Mouse (Mus musculus): ENCODE results near the gene Chrng. TPM values are rescaled to one million over a fixed set of nuclear protein-coding genes. Genes with fewer than 3 reads are reported as not detected.

Gene Chrng
- polyA plus RNA-seq, 1 experiment from 2014 or later, result 0.12 TPM

DNA sequence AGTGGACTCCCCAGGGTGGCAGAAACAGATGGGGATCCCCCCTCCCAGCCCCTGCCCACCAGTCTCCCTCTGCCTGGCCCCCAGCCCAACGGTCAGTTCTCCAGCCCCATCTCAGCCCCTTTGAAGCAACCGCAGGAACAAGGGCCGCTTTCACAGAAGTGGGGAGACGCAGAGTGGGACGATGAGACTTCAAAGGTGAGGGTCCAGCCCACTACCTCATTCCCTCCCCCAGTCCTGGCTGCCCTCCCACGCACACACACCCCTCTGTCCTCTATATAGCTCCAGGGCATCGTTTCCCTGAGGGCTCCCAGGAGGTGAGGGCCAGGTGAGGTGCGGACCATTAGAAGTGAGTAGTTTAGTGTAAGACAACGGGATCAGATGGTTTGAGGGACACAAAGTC is 21.4 kb upstream of the Chrng start, which contains the start of gene Prss56:
Prss56 (plus strand) TSS at position 301 of the 400 bp plus-strand sequence.
- Histone ChIP-seq H3K4me3 (no peak within 1 kb of the TSS), H3K9me3 (replicated peaks) (no peaks in the 10 kb centered on the region), H3K27ac (replicated peaks) (no peak within 1 kb of the TSS), H3K4me1 (peaks cover 37% of the 10 kb centered on the region), H3K36me3 (no peaks in the 10 kb centered on the region), H3K27me3 (ENCODE audit: low read depth, poor library complexity, severe bottlenecking) (peaks cover 74% of the 10 kb centered on the region)
- WGBS, result 74% methylated on average over 9 of the region's 9 CpGs
- no peak for DNase-seq (ENCODE audit: low spot score)

- Histone ChIP-seq H3K4me3 (0 out of 2 replicates have a peak overlapping the region, but pooled peaks have one; percentile 28), H3K27ac (replicated peaks) (no peak overlapping the region), H3K9me3 (replicated peaks) (no peaks in the 10 kb centered on the region), H3K36me3 (no peaks in the 10 kb centered on the region), H3K4me1 (peaks cover 30% of the 10 kb centered on the region), H3K27me3 (ENCODE audit: low read depth, poor library complexity, severe bottlenecking) (peaks cover 85% of the 10 kb centered on the region)
- no peak for DNase-seq (ENCODE audit: low spot score)
- 30% methylated on average over 15 of the region's 15 CpGs for WGBS
Measured at GRCm38 (mm10) chr1:87183998-87184750, 20.3 kb upstream of the Chrng start.

DNA sequence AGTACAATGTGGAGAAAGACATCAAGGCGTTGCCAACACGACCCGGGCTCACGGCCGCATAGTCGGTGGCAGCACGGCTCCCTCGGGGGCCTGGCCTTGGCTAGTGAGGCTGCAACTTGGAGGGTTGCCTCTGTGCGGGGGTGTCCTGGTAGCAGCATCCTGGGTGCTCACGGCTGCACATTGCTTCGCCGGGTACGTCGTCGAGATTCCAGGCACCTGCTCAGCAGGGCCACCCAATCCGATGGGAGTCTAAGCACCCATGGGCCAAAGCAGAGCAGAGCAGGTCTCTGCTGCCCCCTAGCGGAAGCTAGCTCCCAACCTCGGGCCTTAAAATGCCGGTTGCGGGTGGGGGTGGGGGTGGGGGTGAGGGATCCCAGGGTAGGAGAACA is 19.7 kb upstream of the Chrng start:
- Histone ChIP-seq H3K36me3 (no peaks in the 10 kb centered on the region), H3K27ac (replicated peaks) (no peak overlapping the region), H3K4me1 (peaks cover 30% of the 10 kb centered on the region), H3K4me3 (0 out of 2 replicates have a peak overlapping the region, but pooled peaks have one; percentile 28), H3K27me3 (ENCODE audit: low read depth, poor library complexity, severe bottlenecking) (peaks cover 86% of the 10 kb centered on the region), H3K9me3 (replicated peaks) (no peaks in the 10 kb centered on the region)
- peak; percentile 61 for DNase-seq (ENCODE audit: low spot score)
- 11% methylated on average over 20 of the region's 20 CpGs for WGBS

DNA sequence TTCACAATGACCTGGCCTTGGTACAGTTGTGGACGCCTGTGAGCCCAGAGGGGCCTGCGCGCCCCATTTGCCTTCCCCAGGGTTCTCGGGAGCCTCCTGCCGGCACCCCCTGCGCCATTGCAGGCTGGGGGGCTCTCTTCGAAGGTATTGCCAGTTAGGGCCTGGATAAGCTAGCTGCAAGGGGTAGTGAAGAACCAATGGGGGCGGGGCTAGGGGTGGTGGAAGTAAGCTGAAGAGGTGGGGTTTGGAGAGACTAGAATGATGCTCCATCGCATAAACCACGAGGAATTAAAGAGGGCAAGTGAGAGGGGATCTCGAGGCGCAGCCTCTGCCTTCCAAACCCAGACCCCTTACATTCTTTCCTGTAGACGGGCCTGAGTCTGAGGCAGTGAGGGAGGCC is 18.9 kb upstream of the Chrng start:
- DNase-seq (ENCODE audit: low spot score), result no peak
- peaks cover 32% of the 10 kb centered on the region for H3K4me1 ChIP-seq
- peak overlapping the region; percentile 64; the same call in 1 of the 2 replicates for H3K4me3 ChIP-seq
- 10% methylated on average over 13 of the region's 13 CpGs for WGBS
- H3K9me3 ChIP-seq (replicated peaks), result no peaks in the 10 kb centered on the region
- H3K27ac ChIP-seq (replicated peaks), result no peak overlapping the region
- peaks cover 86% of the 10 kb centered on the region for H3K27me3 ChIP-seq (ENCODE audit: low read depth, poor library complexity, severe bottlenecking)
- H3K36me3 ChIP-seq, result no peaks in the 10 kb centered on the region

DNA sequence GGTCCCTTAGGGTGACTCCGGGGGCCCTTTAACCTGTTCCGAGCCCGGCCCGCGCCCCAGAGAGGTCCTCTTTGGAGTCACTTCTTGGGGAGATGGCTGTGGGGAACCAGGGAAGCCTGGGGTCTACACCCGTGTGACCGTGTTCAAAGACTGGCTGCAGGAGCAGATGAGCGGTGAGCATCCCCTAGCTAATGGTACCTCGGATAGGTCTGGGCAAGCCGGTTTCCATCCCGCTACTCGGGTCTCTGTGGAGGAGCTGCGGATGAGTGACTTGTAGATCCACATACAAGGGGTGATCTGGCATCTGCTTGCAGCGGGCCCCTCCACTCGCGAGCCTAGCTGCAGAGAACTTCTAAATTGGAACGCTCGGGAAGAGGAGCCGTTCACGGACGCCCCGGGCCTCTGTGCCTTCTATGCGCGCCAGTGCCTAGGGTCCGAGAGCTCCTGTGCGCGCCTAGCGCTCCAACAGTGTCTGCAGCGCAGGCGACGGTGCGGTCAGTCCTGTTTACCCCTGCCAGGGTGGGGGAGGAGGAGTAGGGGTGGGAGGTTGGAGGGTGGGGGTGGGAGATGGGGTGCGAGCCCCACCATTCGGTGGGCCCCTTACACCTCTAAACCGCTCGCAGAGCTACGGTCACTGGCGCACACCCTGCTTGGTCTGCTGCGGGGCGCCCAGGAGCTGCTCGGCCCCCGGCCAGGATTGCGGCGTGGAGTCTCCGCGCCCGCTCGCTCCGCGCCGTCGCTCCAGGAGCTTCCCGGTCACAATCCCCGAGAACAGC is 18.0 kb upstream of the Chrng start:
- H3K27ac ChIP-seq (replicated peaks), result peak overlapping the region; percentile 70
- DNase-seq (ENCODE audit: low spot score), result no peak

DNA sequence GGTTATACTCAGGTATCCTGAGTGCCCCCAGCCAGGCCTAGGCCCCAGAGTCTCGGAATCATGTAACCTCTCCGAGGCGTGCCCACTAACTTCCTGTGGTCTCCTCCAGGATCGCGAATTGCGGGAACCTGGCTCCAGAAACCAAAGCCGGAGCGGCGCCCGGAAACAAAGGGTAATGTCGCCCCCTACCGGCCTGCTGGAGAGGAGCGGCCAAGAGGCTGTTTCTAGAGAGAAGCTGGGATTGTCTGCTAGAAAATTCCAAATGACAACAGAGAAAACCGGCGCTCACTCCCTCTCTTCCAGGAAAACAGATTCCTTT is 17.5 kb upstream of the Chrng start:
- WGBS, result under 1% methylated on average over 15 of the region's 15 CpGs
- peak; percentile 89 for DNase-seq (ENCODE audit: low spot score)
- H3K4me3 ChIP-seq, result peak overlapping the region; percentile 64
- H3K27ac ChIP-seq (replicated peaks), result peak overlapping the region; percentile 70
- peaks cover 34% of the 10 kb centered on the region for H3K4me1 ChIP-seq
- H3K36me3 ChIP-seq, result no peaks in the 10 kb centered on the region
- H3K9me3 ChIP-seq (replicated peaks), result no peaks in the 10 kb centered on the region
- H3K27me3 ChIP-seq (ENCODE audit: low read depth, poor library complexity, severe bottlenecking), result peaks cover 85% of the 10 kb centered on the region

More for the DNA sequence above, 18.0 kb upstream of the Chrng start:
- H3K27me3 ChIP-seq (ENCODE audit: low read depth, poor library complexity, severe bottlenecking), result peaks cover 86% of the 10 kb centered on the region
- no peaks in the 10 kb centered on the region for H3K36me3 ChIP-seq
- 2% methylated on average over 54 of the region's 54 CpGs for WGBS
- H3K9me3 ChIP-seq (replicated peaks), result no peaks in the 10 kb centered on the region
- H3K4me1 ChIP-seq, result peaks cover 34% of the 10 kb centered on the region
- peak overlapping the region; percentile 64 for H3K4me3 ChIP-seq

GRCm38 (mm10) chr1:87190429-87190828 is 14.0 kb upstream of the Chrng start, which contains the start of gene Chrnd:
Gene Chrnd (plus strand): TSS chr1:87190607.
- 48% methylated on average over 4 of the region's 4 CpGs for WGBS
- peaks cover 50% of the 10 kb centered on the region for H3K27me3 ChIP-seq (ENCODE audit: low read depth, poor library complexity, severe bottlenecking)

GRCm38 (mm10) chr1:87197296-87197695 is 7.2 kb upstream of the Chrng start:
- Histone ChIP-seq H3K4me3 (no peak overlapping the region), H3K36me3 (no peaks in the 10 kb centered on the region), H3K9me3 (replicated peaks) (no peaks in the 10 kb centered on the region), H3K4me1 (no peaks in the 10 kb centered on the region), H3K27me3 (ENCODE audit: low read depth, poor library complexity, severe bottlenecking) (0 out of 2 replicates have a peak, but pooled peaks cover 5% of the 10 kb centered on the region), H3K27ac (replicated peaks) (no peak overlapping the region)
- DNase-seq (ENCODE audit: low spot score), result no peak
- 89% methylated on average over 9 of the region's 9 CpGs for WGBS

More at GRCm38 (mm10) chr1:87190429-87190828, 14.0 kb upstream of the Chrng start, which contains the start of gene Chrnd:
- no peak within 1 kb of the TSS for H3K4me3 ChIP-seq
- peaks cover 19% of the 10 kb centered on the region for H3K4me1 ChIP-seq
- H3K36me3 ChIP-seq, result no peaks in the 10 kb centered on the region
- DNase-seq (ENCODE audit: low spot score), result no peak
- no peak within 1 kb of the TSS for H3K27ac ChIP-seq (replicated peaks)
- no peaks in the 10 kb centered on the region for H3K9me3 ChIP-seq (replicated peaks)

GRCm38 (mm10) chr1:87198119-87199065 is 6.1 kb upstream of the Chrng start:
- WGBS, result 86% methylated on average over 12 of the region's 12 CpGs
- Histone ChIP-seq H3K36me3 (no peaks in the 10 kb centered on the region), H3K4me3 (no peak overlapping the region), H3K27me3 (ENCODE audit: low read depth, poor library complexity, severe bottlenecking) (0 out of 2 replicates have a peak, but pooled peaks cover 5% of the 10 kb centered on the region), H3K27ac (replicated peaks) (no peak overlapping the region), H3K9me3 (replicated peaks) (no peaks in the 10 kb centered on the region), H3K4me1 (no peaks in the 10 kb centered on the region)
- DNase-seq (ENCODE audit: low spot score), result no peak

GRCm38 (mm10) chr1:87200811-87201210 is 3.6 kb upstream of the Chrng start:
- 72% methylated on average over 2 of the region's 2 CpGs for whole genome bisulfite sequencing
- H3K27me3 ChIP-seq (ENCODE audit: low read depth, poor library complexity, severe bottlenecking), result peaks cover 19% of the 10 kb centered on the region
- H3K4me3 ChIP-seq, result no peak overlapping the region
- no peak overlapping the region for H3K27ac ChIP-seq (replicated peaks)
- no peaks in the 10 kb centered on the region for H3K36me3 ChIP-seq
- peaks cover 8% of the 10 kb centered on the region for H3K4me1 ChIP-seq
- no peak for DNase-seq (ENCODE audit: low spot score)
- no peaks in the 10 kb centered on the region for H3K9me3 ChIP-seq (replicated peaks)

- Histone ChIP-seq H3K9me3 (replicated peaks) (no peaks in the 10 kb centered on the region), H3K36me3 (no peaks in the 10 kb centered on the region), H3K4me1 (peaks cover 15% of the 10 kb centered on the region), H3K27ac (replicated peaks) (no peak overlapping the region), H3K4me3 (no peak overlapping the region), H3K27me3 (ENCODE audit: low read depth, poor library complexity, severe bottlenecking) (peaks cover 30% of the 10 kb centered on the region)
- DNase-seq (ENCODE audit: low spot score), result no peak
- WGBS, result 72% methylated on average over 1 of the region's 1 CpGs
Measured at GRCm38 (mm10) chr1:87201848-87202247, 2.6 kb upstream of the Chrng start.

- Histone ChIP-seq H3K4me1 (peaks cover 15% of the 10 kb centered on the region), H3K36me3 (no peaks in the 10 kb centered on the region), H3K9me3 (replicated peaks) (no peaks in the 10 kb centered on the region), H3K4me3 (no peak overlapping the region), H3K27ac (replicated peaks) (no peak overlapping the region), H3K27me3 (ENCODE audit: low read depth, poor library complexity, severe bottlenecking) (peaks cover 44% of the 10 kb centered on the region)
- DNase-seq (ENCODE audit: low spot score), result no peak
- 82% methylated on average over 5 of the region's 5 CpGs for WGBS
Measured at GRCm38 (mm10) chr1:87203779-87204178, 678 bp upstream of the Chrng start.

All from midbrain, embryonic 10.5 days (tissue).